Mouse (Mus musculus): ENCODE results near the gene Syt1.

- no peak for TF ChIP-seq CTCF (IDR thresholded peaks at IDR 0.05; ENCODE audit: borderline replicate concordance, insufficient read depth, low read length)
- no peak for TF ChIP-seq POLR2A (IDR thresholded peaks at IDR 0.05; ENCODE audit: low read depth, low read length)
These were observed 145.2 kb downstream of the Syt1 start for GRCm38 (mm10) chr10:108865586-108865985.

All from embryonic fibroblast, embryonic 13.5 days (primary cell).